Mouse (Mus musculus) heart, adult 2 months (tissue): ENCODE data around the gene Olfr522.

Experiments
- CTCF ChIP-seq: fragments of 200-600 bp; IDR thresholded peaks from 2 replicates; pipeline ENCODE4 v1.8.1; 2022; ENCODE audit warnings: antibody characterized with exemption, mild to moderate bottlenecking, moderate library complexity
- EP300 ChIP-seq: fragments of 200-500 bp; IDR thresholded peaks from 2 replicates; pipeline ENCODE4 v1.6.1; 2011; ENCODE audit warnings: low read depth, low read length, control low read depth; ENCODE audit not compliant: insufficient read depth
- POLR2A ChIP-seq: fragments of 200-500 bp; IDR thresholded peaks from 2 replicates; pipeline ENCODE4 v1.6.1; 2011; ENCODE audit warnings: mild to moderate bottlenecking, low read depth, low read length, control low read depth; ENCODE audit not compliant: insufficient read depth

GRCm38 (mm10) chr7:140180692-140181091 lies 16.1 kb upstream of the Olfr522 start:
- TF ChIP-seq CTCF (no peak), POLR2A (no peak), EP300 (no peak)
